Mouse (Mus musculus) heart, embryonic 14.5 days (tissue): Measurements from ENCODE around the gene Hes7. TPM values are rescaled to one million over a fixed set of nuclear protein-coding genes. Genes with fewer than 3 reads are reported as not detected.

Source experiments
- ATAC-seq: fragments of 200-750 bp; cut with Nextera tagmentation; 2 replicates; pipeline ENCODE4 v1.8.0; 2017; ENCODE audit warnings: low read depth, moderate TSS enrichment; ENCODE audit not compliant: insufficient number of reproducible peaks, insufficient read depth, low FRiP score
- H3K27ac ChIP-seq, 2 experiments: fragments of 200-500 bp in 1 of 2; fragments of 300-500 bp in 1 of 2; sonication (generic) in 1 of 2; replicated peaks in 1 of 2; 2 replicates each; pipeline ENCODE4 v1.5.1; 2012 to 2014; ENCODE audit warnings: low read depth in 2 of 2, low read length in 2 of 2, control low read depth in 1 of 2, mild to moderate bottlenecking in 1 of 2, mixed read lengths in 1 of 2; ENCODE audit not compliant: control insufficient read depth in 1 of 2, insufficient read depth in 1 of 2
- H3K27me3 ChIP-seq: fragments of 300-500 bp; sonication (generic); 2 replicates; pipeline ENCODE4 v1.6.1; 2014; ENCODE audit warnings: mild to moderate bottlenecking, low read length, control low read depth; ENCODE audit not compliant: control insufficient read depth, insufficient read depth
- H3K36me3 ChIP-seq: fragments of 300-500 bp; sonication (generic); 2 replicates; pipeline ENCODE4 v1.6.1; 2014; ENCODE audit warnings: mild to moderate bottlenecking, control low read depth, low read length, mixed read lengths; ENCODE audit not compliant: control insufficient read depth, insufficient read depth
- H3K4me1 ChIP-seq, 2 experiments: fragments of 200-500 bp in 1 of 2; fragments of 300-500 bp in 1 of 2; sonication (generic) in 1 of 2; 2 replicates each; pipeline ENCODE4 v1.6.1; 2012 to 2014; ENCODE audit warnings: low read length in 2 of 2, control low read depth in 1 of 2, mixed read lengths in 1 of 2; ENCODE audit not compliant: control insufficient read depth in 2 of 2, insufficient read depth in 2 of 2
- H3K4me2 ChIP-seq: fragments of 300-500 bp; sonication (generic); 2 replicates; pipeline ENCODE4 v1.6.1; 2014; ENCODE audit warnings: mild to moderate bottlenecking, low read length
- H3K4me3 ChIP-seq, 2 experiments: fragments of 200-500 bp in 1 of 2; fragments of 300-500 bp in 1 of 2; sonication (generic) in 1 of 2; 2 replicates each; pipeline ENCODE4 v1.5.1; 2012 to 2014; ENCODE audit warnings: low read length in 2 of 2, mild to moderate bottlenecking in 2 of 2, control low read depth in 1 of 2, low read depth in 1 of 2, moderate library complexity in 1 of 2; ENCODE audit not compliant: control insufficient read depth in 1 of 2, insufficient read depth in 1 of 2
- H3K9ac ChIP-seq: fragments of 300-500 bp; sonication (generic); 2 replicates; pipeline ENCODE4 v1.6.1; 2014; ENCODE audit warnings: mild to moderate bottlenecking, low read length
- H3K9me3 ChIP-seq: fragments of 300-500 bp; sonication (generic); 2 replicates; pipeline ENCODE4 v1.6.1; 2016; ENCODE audit warnings: low read length, control low read depth; ENCODE audit not compliant: control insufficient read depth
- WGBS: fragments of 180-500 bp; shearing (Covaris S2); extraction: QIAGEN DNeasy Blood & Tissue Kit; methylation state at CpG from one replicate; pipeline ENCODE4 v1.1.7; 2014; 5-methylcytosine and 5-hydroxymethylcytosine counted together
- polyA plus RNA-seq: library from polyadenylated mRNA; unstranded; fragments of >200 nt; fragmentation: Nextera tagmentation; extraction: Ambion mirVana; gene quantifications from 2 replicates; pipeline ENCODE4 v1.2.1, GENCODE M21; 2014

The Hes7 gene
- polyA plus RNA-seq, 1 experiment from 2014 or later = 0.43 TPM

GRCm38 (mm10) chr11:69103121-69103520 lies 17.1 kb upstream of the Hes7 start:
- Histone ChIP-seq H3K4me3 (no peak overlapping the region), H3K36me3 (peaks cover 78% of the 10 kb centered on the region), H3K27ac (no peak overlapping the region), H3K9ac (no peak overlapping the region), H3K9me3 (no peaks in the 10 kb centered on the region), H3K4me1 (peaks cover 19 to 23% of the 10 kb centered on the region in 2 experiments), H3K4me2 (no peak overlapping the region), H3K27me3 (no peaks in the 10 kb centered on the region)
- WGBS = 94% methylated on average over 14 of the region's 14 CpGs
- no peak for ATAC-seq

- no peak overlapping the region for H3K9ac ChIP-seq
- 89% methylated on average over 15 of the region's 15 CpGs for WGBS
- no peak overlapping the region for H3K4me2 ChIP-seq
- H3K4me3 ChIP-seq = no peak overlapping the region
- H3K4me1 ChIP-seq = peaks cover 13 to 17% of the 10 kb centered on the region in 2 experiments
- no peaks in the 10 kb centered on the region for H3K9me3 ChIP-seq
- no peak for ATAC-seq
- H3K27me3 ChIP-seq = no peaks in the 10 kb centered on the region
- H3K27ac ChIP-seq = no peak overlapping the region
- H3K36me3 ChIP-seq = peaks cover 85% of the 10 kb centered on the region
Measured at GRCm38 (mm10) chr11:69103531-69104435, 16.4 kb upstream of the Hes7 start.

- no peak for ATAC-seq
- 88% methylated on average over 14 of the region's 14 CpGs for WGBS
- peaks cover 8 to 12% of the 10 kb centered on the region in 2 experiments for H3K4me1 ChIP-seq
- no peak overlapping the region for H3K4me2 ChIP-seq
- no peak overlapping the region for H3K9ac ChIP-seq
- H3K27me3 ChIP-seq = no peaks in the 10 kb centered on the region
- no peak overlapping the region for H3K27ac ChIP-seq
- peaks cover 92% of the 10 kb centered on the region for H3K36me3 ChIP-seq
- H3K4me3 ChIP-seq = no peak overlapping the region
- H3K9me3 ChIP-seq = no peaks in the 10 kb centered on the region
Measured at GRCm38 (mm10) chr11:69104487-69104886, 15.7 kb upstream of the Hes7 start.

- Histone ChIP-seq H3K9me3 (no peaks in the 10 kb centered on the region), H3K27me3 (no peaks in the 10 kb centered on the region), H3K4me3 (no peak overlapping the region), H3K4me2 (no peak overlapping the region), H3K36me3 (peaks cover 96% of the 10 kb centered on the region), H3K27ac (no peak overlapping the region), H3K4me1 (peaks cover 4 to 7% of the 10 kb centered on the region in 2 experiments), H3K9ac (no peak overlapping the region)
- no peak for ATAC-seq
- WGBS = 89% methylated on average over 6 of the region's 6 CpGs
Measured at GRCm38 (mm10) chr11:69105227-69105626, 15.0 kb upstream of the Hes7 start.

GRCm38 (mm10) chr11:69105796-69106195 lies 14.4 kb upstream of the Hes7 start:
- Histone ChIP-seq H3K9ac (no peak overlapping the region), H3K27me3 (no peaks in the 10 kb centered on the region), H3K27ac (no peak overlapping the region), H3K4me3 (no peak overlapping the region), H3K36me3 (peaks cover 91% of the 10 kb centered on the region), H3K4me2 (no peak overlapping the region), H3K9me3 (no peaks in the 10 kb centered on the region), H3K4me1 (peaks cover 0 to 1% of the 10 kb centered on the region in 2 experiments; a peak in 2 of 4 replicates)
- ATAC-seq = no peak
- WGBS = 76% methylated on average over 2 of the region's 2 CpGs

- H3K27me3 ChIP-seq = no peaks in the 10 kb centered on the region
- peaks cover 86% of the 10 kb centered on the region for H3K36me3 ChIP-seq
- H3K9ac ChIP-seq = no peak overlapping the region
- H3K4me3 ChIP-seq = no peak overlapping the region
- no peak for ATAC-seq
- H3K9me3 ChIP-seq = no peaks in the 10 kb centered on the region
- H3K4me2 ChIP-seq = no peak overlapping the region
- H3K27ac ChIP-seq = no peak overlapping the region
- H3K4me1 ChIP-seq = peaks cover 0 to 2% of the 10 kb centered on the region in 2 experiments; a peak in 2 of 4 replicates
- 93% methylated on average over 11 of the region's 11 CpGs for WGBS
Measured at GRCm38 (mm10) chr11:69106299-69106698, 13.9 kb upstream of the Hes7 start.

- H3K27ac ChIP-seq = no peak overlapping the region
- no peaks in the 10 kb centered on the region for H3K9me3 ChIP-seq
- H3K36me3 ChIP-seq = peaks cover 81% of the 10 kb centered on the region
- peaks cover 2 to 8% of the 10 kb centered on the region in 2 experiments for H3K4me1 ChIP-seq
- 85% methylated on average over 11 of the region's 11 CpGs for WGBS
- no peak overlapping the region for H3K9ac ChIP-seq
- no peaks in the 10 kb centered on the region for H3K27me3 ChIP-seq
- no peak overlapping the region for H3K4me3 ChIP-seq
- ATAC-seq = no peak
- no peak overlapping the region for H3K4me2 ChIP-seq
Measured at GRCm38 (mm10) chr11:69106842-69107241, 13.4 kb upstream of the Hes7 start.
